Mouse (Mus musculus) lung, embryonic 14.5 days (tissue): ENCODE results near the gene Ptges3. TPM values are rescaled to one million over a fixed set of nuclear protein-coding genes. Genes with fewer than 3 reads are reported as not detected.

Experiments used
- ATAC-seq: fragments of 200-750 bp; cut with Nextera tagmentation; 2 replicates; pipeline ENCODE4 v1.8.0; 2017; ENCODE audit warnings: mild to moderate bottlenecking, moderate TSS enrichment, moderate library complexity; ENCODE audit not compliant: insufficient read depth
- DNase-seq: peaks from one replicate; pipeline ENCODE4 v3.0.0-alpha.2; 2015
- H3K27ac ChIP-seq: fragments of 300-500 bp; sonication (generic); 2 replicates; pipeline ENCODE4 v1.5.1; 2014; ENCODE audit warnings: low read depth, mild to moderate bottlenecking, moderate library complexity
- H3K27me3 ChIP-seq: fragments of 300-500 bp; sonication (generic); 2 replicates; pipeline ENCODE4 v1.6.1; 2014; ENCODE audit warnings: low read length, control low read depth; ENCODE audit not compliant: insufficient read depth
- H3K36me3 ChIP-seq: fragments of 300-500 bp; sonication (generic); 2 replicates; pipeline ENCODE4 v1.6.1; 2014; ENCODE audit warnings: control low read depth; ENCODE audit not compliant: insufficient read depth
- H3K4me1 ChIP-seq: fragments of 300-500 bp; sonication (generic); 2 replicates; pipeline ENCODE4 v1.6.1; 2014; ENCODE audit warnings: antibody characterized with exemption, control low read depth; ENCODE audit not compliant: insufficient read depth
- H3K4me2 ChIP-seq: fragments of 300-500 bp; sonication (generic); 2 replicates; pipeline ENCODE4 v1.6.1; 2014; ENCODE audit warnings: mild to moderate bottlenecking
- H3K4me3 ChIP-seq: fragments of 300-500 bp; sonication (generic); 2 replicates; pipeline ENCODE4 v1.5.1; 2014; ENCODE audit warnings: low read depth, low read length
- H3K9ac ChIP-seq: fragments of 300-500 bp; sonication (generic); 2 replicates; pipeline ENCODE4 v1.6.1; 2014
- H3K9me3 ChIP-seq: fragments of 300-500 bp; sonication (generic); 2 replicates; pipeline ENCODE4 v1.6.1; 2016; ENCODE audit warnings: low read depth, low read length, control low read depth
- CTCF ChIP-seq: IDR thresholded peaks from 2 replicates; pipeline ENCODE4 v1.5.1; 2016; ENCODE audit warnings: antibody characterized with exemption, low read depth
- WGBS: fragments of 180-500 bp; shearing (Covaris S2); extraction: QIAGEN DNeasy Blood & Tissue Kit; methylation state at CpG from one replicate; pipeline ENCODE4 v1.1.7; 2014; 5-methylcytosine and 5-hydroxymethylcytosine counted together
- polyA plus RNA-seq: library from polyadenylated mRNA; unstranded; fragments of >200 nt; fragmentation: Nextera tagmentation; extraction: Ambion mirVana; gene quantifications from 2 replicates; pipeline ENCODE4 v1.2.1, GENCODE M21; 2014

The Ptges3 gene
- polyA plus RNA-seq: 548 and 570 TPM in 2 replicates

- ATAC-seq: peak; percentile 92
- H3K36me3 ChIP-seq: peaks cover 21% of the 10 kb centered on the region
- H3K4me2 ChIP-seq: peak within 1 kb of the TSS; percentile 93
- peak; percentile 99 for DNase-seq
- H3K9me3 ChIP-seq: no peaks in the 10 kb centered on the region
- peak within 1 kb of the TSS; percentile 72 for H3K4me3 ChIP-seq
- no peaks in the 10 kb centered on the region for H3K27me3 ChIP-seq
- H3K4me1 ChIP-seq: peaks cover 11% of the 10 kb centered on the region
- peak within 1 kb of the TSS; percentile 85 for H3K9ac ChIP-seq
- peak within 1 kb of the TSS; percentile 97 for H3K27ac ChIP-seq
- no peak for TF ChIP-seq CTCF
- WGBS: under 1% methylated on average over 70 of the region's 72 CpGs
These were observed at the start of gene Ptges3 for GRCm38 (mm10) chr10:128058601-128059151. Ptges3 (plus strand) TSS chr10:128058954.

DNA sequence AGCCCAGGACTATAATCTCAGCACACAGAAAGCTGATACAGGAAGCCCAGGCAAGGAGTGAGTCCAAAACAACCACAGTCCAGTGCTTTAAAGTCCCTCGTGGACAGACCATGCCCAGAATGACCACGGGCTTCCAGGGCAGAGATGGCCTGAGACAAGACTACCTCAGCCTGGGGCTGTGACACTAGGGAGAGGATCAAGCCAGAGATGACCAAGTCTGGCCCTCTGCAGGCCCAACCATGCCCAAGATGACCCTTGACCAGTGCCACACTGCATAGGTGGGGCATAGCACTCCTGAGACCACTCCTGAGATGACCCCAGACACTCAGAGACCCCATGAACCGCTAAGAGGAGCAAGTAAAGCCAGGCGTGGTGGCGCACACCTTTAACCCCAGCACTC, 49.0 kb upstream of the Ptges3 start:
- Histone ChIP-seq H3K4me2 (no peak overlapping the region), H3K36me3 (no peaks in the 10 kb centered on the region), H3K4me1 (no peaks in the 10 kb centered on the region), H3K9me3 (no peaks in the 10 kb centered on the region), H3K27ac (no peak overlapping the region), H3K9ac (no peak overlapping the region), H3K4me3 (no peak overlapping the region), H3K27me3 (no peaks in the 10 kb centered on the region)
- no peak for ATAC-seq
- 71% methylated on average over 5 of the region's 5 CpGs for WGBS
- TF ChIP-seq CTCF: no peak
- no peak for DNase-seq

DNA sequence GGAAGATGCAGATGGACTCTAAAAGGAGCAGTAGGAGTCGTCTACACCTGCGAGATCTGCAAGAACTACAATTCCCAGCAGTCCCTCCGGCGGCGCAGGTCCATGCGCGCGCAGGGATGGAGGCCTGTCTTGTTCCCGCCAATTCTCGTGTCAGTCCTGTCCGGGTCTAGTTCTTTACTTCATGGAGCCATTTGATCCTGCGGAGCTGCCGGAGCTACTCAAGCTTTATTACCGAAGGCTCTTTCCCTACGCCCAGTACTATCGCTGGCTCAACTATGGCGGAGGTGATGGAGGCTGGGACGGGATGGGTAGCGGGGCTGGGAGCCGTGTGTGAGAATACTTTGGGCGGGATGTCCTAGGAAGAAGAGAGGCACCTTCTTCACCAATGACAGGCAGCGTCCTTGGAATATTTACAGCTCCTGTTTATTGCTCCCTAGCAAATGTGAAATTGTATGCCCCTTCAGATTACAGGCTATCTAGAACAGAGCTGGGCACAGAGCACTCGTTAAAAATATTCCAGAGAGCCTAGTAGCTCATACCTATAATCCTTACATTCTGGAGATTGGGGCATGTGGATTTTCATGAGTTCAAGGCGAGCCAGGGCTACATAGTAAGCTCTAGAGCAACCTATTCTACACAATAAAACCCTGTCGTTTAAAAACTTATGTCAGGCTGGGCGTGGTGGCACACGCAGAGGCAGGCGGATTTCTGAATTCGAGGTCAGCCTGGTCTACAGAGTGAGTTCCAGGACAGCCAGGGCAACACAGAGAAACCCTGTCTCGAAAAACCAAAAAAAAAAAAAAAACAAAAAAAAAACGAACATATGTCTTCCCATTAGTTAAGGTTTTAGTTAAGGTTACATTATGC, 43.5 kb upstream of the Ptges3 start, which contains the start of gene Prim1:
Gene Prim1 (plus strand): TSS at position 101 of the 867 bp plus-strand sequence.
- Histone ChIP-seq H3K27ac (peak within 1 kb of the TSS; percentile 51), H3K36me3 (peaks cover 21% of the 10 kb centered on the region), H3K4me1 (no peaks in the 10 kb centered on the region), H3K4me2 (peak within 1 kb of the TSS; percentile 73), H3K9me3 (no peaks in the 10 kb centered on the region), H3K9ac (peak within 1 kb of the TSS; percentile 65), H3K4me3 (peak within 1 kb of the TSS; percentile 53), H3K27me3 (no peaks in the 10 kb centered on the region)
- DNase-seq (peak; percentile 91), ATAC-seq (peak; percentile 96)
- TF ChIP-seq CTCF: no peak
- 4% methylated on average over 31 of the region's 31 CpGs for WGBS

- Histone ChIP-seq H3K36me3 (peaks cover 80% of the 10 kb centered on the region), H3K4me1 (no peaks in the 10 kb centered on the region), H3K4me2 (no peak overlapping the region), H3K27ac (no peak overlapping the region), H3K9me3 (no peaks in the 10 kb centered on the region), H3K4me3 (no peak overlapping the region), H3K27me3 (no peaks in the 10 kb centered on the region), H3K9ac (no peak overlapping the region)
- no peak for TF ChIP-seq CTCF
- 93% methylated on average over 5 of the region's 5 CpGs for WGBS
- DNase-seq (no peak), ATAC-seq (no peak)
These were observed 36.6 kb upstream of the Ptges3 start for GRCm38 (mm10) chr10:128022196-128022595.

DNA sequence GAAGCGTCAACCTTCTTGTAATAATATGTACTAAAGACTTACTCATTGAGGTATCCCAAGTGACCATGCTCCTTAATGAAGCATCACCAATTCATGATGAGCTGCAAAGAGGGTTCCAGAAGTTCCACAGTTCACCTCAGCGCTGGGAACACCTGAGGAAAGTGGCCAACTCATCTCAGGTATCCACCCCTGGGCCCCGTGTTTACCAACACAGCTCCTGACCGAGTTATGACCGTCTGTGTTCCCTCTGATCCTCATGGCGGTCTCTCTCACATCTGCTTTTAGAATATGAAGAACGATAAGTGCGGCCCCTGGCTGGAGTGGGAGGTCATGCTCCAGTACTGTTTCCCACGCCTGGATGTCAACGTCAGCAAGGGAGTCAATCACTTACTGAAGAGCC, 35.3 kb upstream of the Ptges3 start:
- ATAC-seq: no peak
- H3K36me3 ChIP-seq: peaks cover 85% of the 10 kb centered on the region
- no peak overlapping the region for H3K9ac ChIP-seq
- WGBS: 93% methylated on average over 10 of the region's 10 CpGs
- H3K9me3 ChIP-seq: no peaks in the 10 kb centered on the region
- no peak for DNase-seq
- no peak overlapping the region for H3K4me2 ChIP-seq
- no peak overlapping the region for H3K4me3 ChIP-seq
- no peaks in the 10 kb centered on the region for H3K4me1 ChIP-seq
- no peaks in the 10 kb centered on the region for H3K27me3 ChIP-seq
- H3K27ac ChIP-seq: no peak overlapping the region
- no peak for TF ChIP-seq CTCF

DNA sequence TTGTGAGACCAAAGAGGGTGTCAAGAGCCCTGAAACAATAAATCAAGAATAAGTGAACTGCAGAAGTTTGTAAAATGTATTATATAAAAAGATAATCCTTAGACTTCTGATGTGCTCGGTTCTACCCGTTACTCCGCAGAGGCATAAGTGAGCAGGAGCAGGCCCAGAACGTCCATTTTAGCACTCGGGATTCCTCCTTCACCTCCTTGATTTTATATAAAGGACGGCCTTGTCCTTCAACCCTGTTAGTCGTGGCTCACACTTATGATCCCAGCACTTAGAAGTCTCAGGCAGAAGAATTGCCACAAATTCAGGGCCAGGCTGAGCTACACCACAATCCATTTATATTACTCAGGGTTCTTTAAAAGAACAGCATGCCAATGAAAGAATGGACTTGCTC, 28.8 kb upstream of the Ptges3 start:
- Histone ChIP-seq H3K4me1 (no peaks in the 10 kb centered on the region), H3K27me3 (no peaks in the 10 kb centered on the region), H3K27ac (no peak overlapping the region), H3K4me3 (no peak overlapping the region), H3K9ac (no peak overlapping the region), H3K4me2 (no peak overlapping the region), H3K36me3 (peaks cover 61% of the 10 kb centered on the region), H3K9me3 (no peaks in the 10 kb centered on the region)
- WGBS: 89% methylated on average over 7 of the region's 7 CpGs
- ATAC-seq (no peak), DNase-seq (no peak)
- no peak for TF ChIP-seq CTCF

- WGBS: 49% methylated on average over 2 of the region's 2 CpGs
- H3K27ac ChIP-seq: no peak overlapping the region
- H3K36me3 ChIP-seq: peaks cover 54% of the 10 kb centered on the region
- H3K9ac ChIP-seq: no peak overlapping the region
- H3K4me2 ChIP-seq: no peak overlapping the region
- no peak for TF ChIP-seq CTCF
- no peaks in the 10 kb centered on the region for H3K4me1 ChIP-seq
- ATAC-seq (no peak), DNase-seq (no peak)
- H3K9me3 ChIP-seq: no peaks in the 10 kb centered on the region
- H3K4me3 ChIP-seq: no peak overlapping the region
- H3K27me3 ChIP-seq: no peaks in the 10 kb centered on the region
These were observed 27.9 kb upstream of the Ptges3 start for GRCm38 (mm10) chr10:128030860-128031259.
